In genomic region chr1:168213595-168213994, GRCm38 (mm10) we compare ENCODE assay signal across 8 mouse cellular contexts.
DNase-seq lines count a peak whose midpoint lies in the region; ATAC-seq and TF ChIP-seq lines count a peak whose summit lies in the region.
"Had no signal": no experiment of that assay in that cellular context is flagged by ENCODE, and none has a peak within 500 bp of the region (broad histone marks: within the 10 kb centered on the region; RNA-seq: fewer than 3 reads in every experiment).

No protein-coding gene starts in this region.

- H3K27me3 ChIP-seq in kidney, postnatal 0 days (ENCODE audit: insufficient read depth, low read length), result no peaks in the 10 kb centered on the region
- H3K27me3 ChIP-seq in kidney, adult 2 months (replicated peaks; ENCODE audit: control insufficient read depth, insufficient read depth, low read length), result no peaks in the 10 kb centered on the region
- no peaks in the 10 kb centered on the region for H3K27me3 ChIP-seq in forebrain, embryonic 15.5 days
- no peaks in the 10 kb centered on the region; the same call in 1 of the 2 replicates for H3K27me3 ChIP-seq in midbrain, embryonic 15.5 days (replicated peaks)
- H3K27me3 ChIP-seq: megakaryocyte, embryonic 14.5 days had no signal

- no peak for TF ChIP-seq POLR2A in kidney, adult 2 months (IDR thresholded peaks at IDR 0.05; ENCODE audit: low read depth, low read length)

- no peak overlapping the region for H3K9ac ChIP-seq in kidney, postnatal 0 days (ENCODE audit: low read depth, low read length)
- H3K9ac ChIP-seq in forebrain, embryonic 15.5 days (replicated peaks), result no peak overlapping the region
- H3K9ac ChIP-seq in midbrain, embryonic 15.5 days, result no peak overlapping the region

- ATAC-seq in kidney, postnatal 0 days (replicated peaks; ENCODE audit: low FRiP score, low read depth), result no peak; the same call in 1 of the 2 replicates
- ATAC-seq in forebrain, embryonic 15.5 days (replicated peaks), result no peak
- peak; percentile 33 for ATAC-seq in midbrain, embryonic 15.5 days (replicated peaks)

- 0 out of 2 replicates have a peak overlapping the region, but pooled peaks have one; percentile 10 for H3K27ac ChIP-seq in kidney, postnatal 0 days
- H3K27ac ChIP-seq in kidney, adult 2 months (ENCODE audit: insufficient read depth, low read depth, low read length), result no peak overlapping the region
- H3K27ac ChIP-seq in forebrain, embryonic 15.5 days (replicated peaks), result peak overlapping the region; percentile 32
- H3K27ac ChIP-seq in midbrain, embryonic 15.5 days, result peak overlapping the region; percentile 57

- no peak overlapping the region for H3K4me3 ChIP-seq in kidney, postnatal 0 days (replicated peaks; ENCODE audit: low read depth, low read length)
- H3K4me3 ChIP-seq in kidney, adult 2 months (ENCODE audit: insufficient read depth, low read depth, low read length), result no peak overlapping the region
- no peak overlapping the region for H3K4me3 ChIP-seq in forebrain, embryonic 15.5 days
- H3K4me3 ChIP-seq in midbrain, embryonic 15.5 days, result no peak overlapping the region

- TF ChIP-seq CTCF in kidney, postnatal 0 days (IDR thresholded peaks at IDR 0.05; ENCODE audit: low read depth), result no peak
- no peak for TF ChIP-seq CTCF in kidney, adult 2 months (conservative IDR thresholded peaks at IDR 0.05; ENCODE audit: insufficient read depth, insufficient read length, low read depth, low read length)

- H3K9me3 ChIP-seq in kidney, postnatal 0 days (replicated peaks; ENCODE audit: low read length), result no peaks in the 10 kb centered on the region
- no peaks in the 10 kb centered on the region for H3K9me3 ChIP-seq in forebrain, embryonic 15.5 days
- no peaks in the 10 kb centered on the region for H3K9me3 ChIP-seq in midbrain, embryonic 15.5 days
- H3K9me3 ChIP-seq: megakaryocyte, embryonic 14.5 days had no signal

- WGBS in kidney, postnatal 0 days, result 36% methylated on average over 3 of the region's 3 CpGs
- 33% methylated on average over 3 of the region's 3 CpGs for WGBS in kidney, adult 2 months
- WGBS in forebrain, embryonic 15.5 days, result 11% methylated on average over 3 of the region's 3 CpGs
- WGBS in midbrain, embryonic 15.5 days, result 18% methylated on average over 3 of the region's 3 CpGs

- no peak overlapping the region for H3K4me2 ChIP-seq in kidney, postnatal 0 days (ENCODE audit: low read length)
- H3K4me2 ChIP-seq in forebrain, embryonic 15.5 days (replicated peaks), result no peak overlapping the region; the same call in 1 of the 2 replicates
- H3K4me2 ChIP-seq in midbrain, embryonic 15.5 days, result peak overlapping the region; percentile 1; the same call in 1 of the 2 replicates

- H3K4me1 ChIP-seq in kidney, postnatal 0 days (replicated peaks; ENCODE audit: insufficient read depth, low read length), result peaks cover 22% of the 10 kb centered on the region
- peaks cover 26% of the 10 kb centered on the region; the same call in 1 of the 2 replicates for H3K4me1 ChIP-seq in kidney, adult 2 months (ENCODE audit: control insufficient read depth, insufficient read depth, low read length)
- H3K4me1 ChIP-seq in forebrain, embryonic 15.5 days, result peaks cover 54% of the 10 kb centered on the region
- peaks cover 44% of the 10 kb centered on the region for H3K4me1 ChIP-seq in midbrain, embryonic 15.5 days

- peak; percentile 52 for DNase-seq in kidney, postnatal 0 days (ENCODE audit: low spot score)
- DNase-seq in kidney, adult 2 months, result no peak
- DNase-seq in embryo, embryonic 11 days, result peak; percentile 35
- DNase-seq in layer of hippocampus, adult 9-10 months (ENCODE audit: low spot score), result no peak
- no peak for DNase-seq in ovary, postnatal 10 days (ENCODE audit: low spot score)

- H3K36me3 ChIP-seq in kidney, postnatal 0 days (ENCODE audit: insufficient read depth, low read length), result peaks cover 10% of the 10 kb centered on the region
- no peaks in the 10 kb centered on the region; the same call in 1 of the 2 replicates for H3K36me3 ChIP-seq in kidney, adult 2 months (ENCODE audit: control insufficient read depth, insufficient read depth, low read length)
- peaks cover 9% of the 10 kb centered on the region for H3K36me3 ChIP-seq in forebrain, embryonic 15.5 days
- H3K36me3 ChIP-seq in midbrain, embryonic 15.5 days (replicated peaks), result peaks cover 9% of the 10 kb centered on the region; the same call in 1 of the 2 replicates

Comparison
In these comparisons a context has a peak if more than half of its experiments do, and no peak if none do; other contexts are left out.
1. DNase-seq: peak in kidney, postnatal 0 days (single experiment) and embryo, embryonic 11 days (single experiment); none in kidney, adult 2 months (single experiment), layer of hippocampus, adult 9-10 months (single experiment) and ovary, postnatal 10 days (single experiment).